Mouse (Mus musculus): ENCODE data around the gene Rbak.
"Not testable (repeated sequence)": the region's sequence is repeated elsewhere in the genome, so short reads cannot be mapped to it uniquely, and the experiment has no call there.

The Rbak gene

DNA sequence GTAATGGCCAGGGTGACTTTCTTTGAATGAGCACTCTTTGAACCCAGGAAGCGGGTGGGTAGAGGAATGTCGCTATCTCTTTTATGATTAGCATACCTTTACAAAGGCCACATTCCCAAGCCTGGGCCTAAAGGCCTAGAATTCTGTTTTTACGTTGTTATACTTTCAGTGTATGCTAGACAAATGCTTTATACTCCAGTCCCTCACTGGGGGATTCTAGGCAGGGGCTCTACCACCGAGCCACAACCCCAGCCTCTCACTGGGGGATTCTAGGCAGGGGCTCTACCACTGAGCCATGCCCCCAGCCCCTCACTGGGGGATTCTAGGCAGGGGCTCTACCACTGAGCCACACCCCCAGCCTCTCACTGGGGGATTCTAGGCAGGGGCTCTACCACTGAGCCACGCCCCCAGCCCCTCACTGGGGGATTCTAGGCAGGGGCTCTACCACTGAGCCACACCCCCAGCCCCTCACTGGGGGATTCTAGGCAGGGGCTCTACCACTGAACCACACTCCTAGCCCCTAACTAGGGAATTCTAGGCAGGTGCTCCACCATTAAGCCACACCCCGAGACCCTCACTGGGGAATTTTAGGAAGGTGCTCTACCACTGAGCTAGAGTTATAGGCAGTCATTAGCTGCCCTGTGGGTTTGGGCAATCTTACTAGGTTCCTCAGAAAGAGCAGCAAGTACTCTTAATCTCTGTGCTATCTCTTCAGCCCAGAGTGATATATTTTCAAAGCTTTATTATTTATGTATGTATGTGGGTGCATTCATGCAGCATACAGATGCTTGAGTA is 46.2 kb downstream of the Rbak start:
- not testable (repeated sequence) for DNase-seq

GRCm38 (mm10) chr5:143132935-143133514 is 47.5 kb downstream of the Rbak start:
- DNase-seq, result no peak

DNA sequence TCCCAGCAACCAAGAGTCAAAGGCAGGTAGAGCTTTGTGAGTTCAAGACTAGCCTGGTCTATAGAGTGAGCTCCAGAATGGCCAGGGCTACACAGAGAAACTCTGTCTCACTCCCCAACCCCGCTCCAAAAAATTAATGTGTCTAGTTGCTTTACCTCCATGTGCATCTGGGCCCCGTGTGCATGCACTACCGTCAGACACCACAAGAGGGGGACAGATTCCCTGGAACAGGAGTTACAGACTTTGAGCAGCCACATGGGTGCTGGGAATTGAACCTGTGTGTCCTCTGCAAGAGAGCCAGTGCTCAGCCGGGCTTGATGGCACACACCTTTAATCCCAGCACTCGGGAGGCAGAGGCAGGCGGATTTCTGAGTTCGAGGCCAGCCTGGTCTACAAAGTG is 50.2 kb downstream of the Rbak start:
- DNase-seq, result peak in 1 of 2 experiments; percentile 32

DNA sequence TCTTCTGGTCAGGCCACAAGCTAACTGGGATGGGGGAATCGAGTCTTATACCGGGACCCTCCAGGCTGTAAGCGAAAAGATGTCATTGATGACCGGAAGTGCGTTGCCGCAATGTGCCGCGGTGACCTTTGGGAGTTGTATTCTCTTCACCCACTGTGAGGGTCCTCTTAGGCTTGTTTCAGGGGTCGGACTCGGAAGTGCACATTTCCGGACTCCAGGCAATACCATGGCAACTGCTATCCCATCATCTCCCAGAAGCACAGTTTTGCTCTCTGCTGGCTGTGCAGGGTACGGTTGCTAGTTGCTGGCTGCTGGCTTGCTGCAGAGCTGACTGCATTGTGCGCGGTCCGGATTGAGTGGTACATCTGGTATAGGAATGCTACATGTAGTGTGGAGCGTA is 51.5 kb downstream of the Rbak start:
- peak in 1 of 2 experiments; percentile 28 for DNase-seq

DNA sequence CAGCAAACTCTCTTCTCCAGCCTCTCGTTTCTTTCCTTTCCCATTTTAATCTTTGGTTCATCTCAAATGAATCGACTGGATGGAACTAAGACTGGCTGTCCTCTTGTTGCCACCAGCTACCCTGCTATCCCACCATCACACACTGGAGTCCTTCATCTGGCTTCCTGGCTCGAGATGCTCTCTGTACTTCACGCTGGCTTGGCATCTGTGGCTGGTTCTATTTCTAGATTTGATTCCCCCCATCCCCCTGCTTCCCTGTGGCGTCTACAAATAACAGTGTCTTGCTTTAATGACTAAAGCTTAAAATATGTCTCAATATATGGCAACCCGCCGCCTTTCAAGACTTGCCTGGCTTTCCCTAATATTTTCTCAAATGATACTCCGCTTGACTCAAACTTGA is 52.7 kb downstream of the Rbak start:
- DNase-seq, result peak; percentile 85 to 86

DNA sequence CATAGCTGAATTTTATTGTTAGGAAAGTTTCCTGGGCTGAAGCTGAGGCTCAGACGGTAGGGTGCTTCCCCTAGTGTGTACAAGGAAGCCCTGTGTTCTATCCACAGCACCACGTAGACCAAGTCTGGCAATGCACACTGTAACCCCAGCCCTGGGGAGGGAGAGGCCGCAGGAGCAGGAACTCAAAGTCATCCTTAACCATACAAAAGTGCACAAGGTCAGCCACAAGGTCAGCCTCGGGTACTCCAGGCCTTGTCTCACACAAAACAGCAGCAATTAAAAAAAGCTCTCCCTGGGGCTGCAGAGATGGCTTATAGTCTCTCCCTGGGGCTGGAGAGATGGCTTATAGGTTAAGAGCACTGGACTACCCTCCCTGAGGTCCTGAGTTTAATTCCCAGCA is 53.7 kb downstream of the Rbak start:
- no peak for DNase-seq

DNA sequence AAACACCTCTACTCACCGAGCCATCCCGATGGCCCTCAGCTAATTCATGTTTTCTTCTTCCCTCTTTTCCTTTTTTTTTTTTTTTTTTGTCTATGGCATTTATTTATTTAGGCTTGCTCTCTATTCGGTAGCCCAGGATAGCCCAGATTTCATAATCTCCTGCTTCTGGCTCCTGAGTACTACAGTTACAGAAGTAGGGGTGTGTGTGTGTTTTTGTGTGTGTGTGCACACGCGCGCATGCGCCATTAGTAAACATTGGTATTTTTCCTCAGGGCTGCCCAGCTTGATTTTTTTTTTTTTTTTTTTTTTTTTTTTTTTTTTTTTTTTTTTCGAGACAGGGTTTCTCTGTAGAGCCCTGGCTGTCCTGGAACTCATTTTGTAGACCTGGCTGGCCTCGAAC is 54.5 kb downstream of the Rbak start:
- no peak for DNase-seq

DNA sequence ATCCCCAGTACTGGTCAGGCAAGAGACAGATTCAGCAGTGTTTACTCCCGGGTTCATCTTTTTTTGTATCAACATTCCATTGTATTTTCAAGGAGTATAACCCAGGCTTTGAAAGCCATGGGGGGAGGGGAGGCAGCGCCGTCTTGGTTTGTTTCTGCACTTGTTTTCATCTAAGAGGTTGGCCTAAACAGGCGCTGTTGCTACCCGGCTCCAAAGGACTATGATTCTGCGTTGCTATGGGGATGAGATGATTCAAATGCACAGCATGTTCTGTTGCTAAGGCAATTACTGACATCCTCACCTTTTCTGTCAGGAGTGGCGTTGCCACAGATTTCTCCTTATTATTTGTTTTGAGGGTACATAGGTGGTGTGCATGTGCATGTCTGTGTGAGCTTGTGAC is 55.0 kb downstream of the Rbak start:
- peak in 1 of 2 experiments; percentile 30 for DNase-seq

DNA sequence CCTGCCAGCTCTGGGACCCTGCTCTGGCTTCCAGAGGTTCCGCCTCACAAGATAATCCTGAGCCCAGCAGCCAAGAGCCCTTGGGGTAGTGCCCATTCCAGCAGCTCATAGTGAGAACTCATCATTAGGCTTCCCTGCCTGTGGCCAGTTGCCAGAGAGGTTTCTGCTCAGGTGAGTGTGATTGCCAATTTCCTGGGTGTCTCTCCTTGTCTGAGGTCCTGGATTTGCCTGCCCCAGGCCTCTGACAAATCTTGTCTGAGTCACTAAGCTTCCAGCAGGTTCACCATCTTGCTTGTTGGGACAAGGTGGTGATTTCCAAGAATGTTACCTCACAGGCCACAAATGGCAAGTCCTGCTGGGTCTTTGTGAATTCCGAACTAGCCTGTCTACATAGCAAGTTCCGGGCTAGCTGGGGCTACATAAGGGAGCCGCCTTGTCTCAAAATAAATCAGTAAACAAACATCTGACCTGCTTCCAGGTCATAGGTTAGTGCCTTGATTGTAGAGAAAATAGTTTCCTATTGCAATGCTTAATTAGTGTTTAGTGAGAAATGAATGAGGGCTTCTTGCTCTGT is 55.7 kb downstream of the Rbak start:
- peak; percentile 46 to 56 for DNase-seq

DNA sequence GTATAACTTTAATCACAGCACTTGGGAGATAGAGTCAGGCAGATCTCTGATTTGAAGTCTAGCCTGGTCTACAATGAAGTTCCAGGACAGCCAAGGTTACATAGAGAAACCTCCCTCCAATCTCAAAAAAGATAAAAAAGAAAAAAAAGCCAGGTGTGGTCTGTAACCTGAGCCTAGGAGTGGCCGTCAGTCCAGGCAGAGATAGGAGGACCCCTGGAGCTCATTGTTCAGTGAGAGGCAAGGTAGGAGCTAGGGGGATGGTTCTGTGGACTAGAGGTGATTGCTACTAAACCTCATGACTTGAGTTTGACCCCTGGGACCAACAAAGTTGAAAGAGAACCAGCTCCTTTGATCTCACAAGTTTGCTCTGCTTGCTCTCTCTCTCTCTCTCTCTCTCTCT is 57.9 kb downstream of the Rbak start:
- no peak for DNase-seq
